Mouse (Mus musculus) megakaryocyte, embryonic 14.5 days (primary cell): ENCODE measurements around the gene Retreg2.

ENCODE experiments used
- FLI1 ChIP-seq: IDR thresholded peaks from 2 replicates; pipeline ENCODE4 v1.6.1; 2012; ENCODE audit warnings: low read length, inconsistent platforms, mixed read lengths
- GATA1 ChIP-seq: IDR thresholded peaks from 3 replicates; pipeline ENCODE4 v1.6.1; 2012; ENCODE audit warnings: mixed read lengths, low read length, inconsistent platforms, borderline replicate concordance

DNA sequence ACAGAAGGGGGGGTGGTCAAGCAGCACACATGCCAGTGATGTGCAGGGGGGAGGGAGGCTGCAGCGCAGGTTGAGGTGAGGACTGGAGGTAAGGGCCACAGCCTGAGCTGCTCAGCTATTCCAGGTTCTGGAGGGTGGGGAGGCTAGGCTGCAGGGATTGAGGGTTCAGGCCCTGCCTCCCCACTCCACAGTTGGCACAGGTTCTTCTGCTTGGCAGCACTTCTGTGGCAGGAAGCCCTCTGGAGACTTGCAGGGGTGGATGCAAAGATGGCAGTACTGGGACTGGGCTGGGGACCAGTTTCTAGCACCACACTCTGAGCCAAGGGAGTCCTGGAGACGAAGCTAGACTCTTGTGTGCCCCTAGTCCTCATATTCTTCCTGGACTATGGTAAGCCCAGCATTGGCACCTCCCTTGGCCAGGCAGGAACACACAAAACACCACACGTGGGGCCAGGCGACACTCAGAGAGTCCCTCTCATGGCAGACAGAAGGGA lies 38.8 kb downstream of the Retreg2 start:
- TF ChIP-seq GATA1: no peak
- no peak for TF ChIP-seq FLI1
